Mouse (Mus musculus) urinary bladder, postnatal 4 days (tissue): ENCODE results near the gene Col18a1.

Experiments
- DNase-seq, 2 experiments: peaks; one replicate each; pipeline ENCODE4 v3.0.0; 2021 to 2022; ENCODE audit warnings: low spot score in 2 of 2

The Col18a1 gene

GRCm38 (mm10) chr10:77165963-77166717, at the start of gene Col18a1:
Gene Col18a1 (minus strand): TSS chr10:77166548.
- peak in 1 of 2 experiments; percentile 43 for DNase-seq

DNA sequence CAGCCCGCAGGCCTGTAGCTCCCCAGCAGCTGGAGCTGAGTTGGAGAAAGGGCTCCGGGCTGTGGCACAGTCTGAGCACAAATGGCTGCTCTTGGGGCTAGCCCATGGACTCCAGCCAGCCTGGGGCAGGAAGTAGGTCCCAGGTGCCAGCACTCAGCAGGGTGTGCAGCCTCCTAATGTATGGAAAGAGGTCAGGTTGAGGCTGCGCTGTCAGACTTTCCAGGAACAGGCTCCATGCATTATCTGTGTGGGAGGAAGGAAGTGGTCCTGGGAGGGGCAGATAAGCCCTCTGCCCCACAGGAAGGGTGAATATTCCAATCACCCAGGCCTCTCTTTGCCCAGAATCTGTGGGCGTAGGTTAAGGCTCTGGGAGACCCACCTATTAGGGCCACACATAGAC, 49.3 kb upstream of the Col18a1 start:
- no peak for DNase-seq

DNA sequence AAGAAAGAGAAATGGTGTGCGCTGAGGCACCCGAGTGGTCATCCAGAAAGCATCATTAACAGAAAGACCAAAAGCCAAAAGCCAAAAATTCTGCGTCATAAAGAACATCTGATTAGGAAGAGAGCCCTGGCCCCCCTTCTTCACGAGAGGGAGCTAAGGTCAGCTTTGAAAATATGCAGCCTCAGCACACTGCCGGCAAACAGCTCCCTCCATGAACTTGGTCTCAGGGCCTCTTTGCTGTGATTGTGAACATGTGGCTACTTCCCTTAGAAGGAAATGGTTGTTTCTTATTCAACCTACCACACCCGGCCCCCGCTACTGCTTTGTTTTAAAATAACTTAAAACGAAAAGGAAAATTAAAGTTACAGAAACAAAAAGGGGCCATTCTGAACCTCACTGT, 48.2 kb upstream of the Col18a1 start:
- DNase-seq, result no peak

- no peak for DNase-seq
Observed at GRCm38 (mm10) chr10:77213483-77213882, 47.1 kb upstream of the Col18a1 start.

GRCm38 (mm10) chr10:77212354-77213120, 46.2 kb upstream of the Col18a1 start:
- DNase-seq, result no peak

GRCm38 (mm10) chr10:77211116-77211570, 44.8 kb upstream of the Col18a1 start:
- DNase-seq, result peak; percentile 65 to 73

DNA sequence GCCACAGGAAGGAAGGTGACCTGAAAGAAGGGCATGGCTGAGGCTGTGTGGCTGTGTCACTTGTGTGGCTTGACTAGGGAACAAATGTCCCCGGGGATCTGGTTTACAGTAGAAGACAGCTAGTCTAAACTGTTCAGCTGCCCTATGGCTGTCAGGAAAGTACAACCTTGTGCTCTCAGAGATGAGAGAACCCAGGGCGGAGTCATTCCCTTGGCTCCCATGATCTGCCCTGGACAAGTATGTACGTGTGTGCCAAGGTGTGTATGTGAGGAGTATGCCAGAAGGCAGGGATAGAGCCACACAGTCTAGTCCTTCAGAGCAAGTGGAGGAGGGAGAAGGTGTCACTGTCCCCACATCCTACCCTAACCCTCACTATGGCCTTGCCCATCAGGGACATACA, 44.3 kb upstream of the Col18a1 start:
- no peak for DNase-seq

DNA sequence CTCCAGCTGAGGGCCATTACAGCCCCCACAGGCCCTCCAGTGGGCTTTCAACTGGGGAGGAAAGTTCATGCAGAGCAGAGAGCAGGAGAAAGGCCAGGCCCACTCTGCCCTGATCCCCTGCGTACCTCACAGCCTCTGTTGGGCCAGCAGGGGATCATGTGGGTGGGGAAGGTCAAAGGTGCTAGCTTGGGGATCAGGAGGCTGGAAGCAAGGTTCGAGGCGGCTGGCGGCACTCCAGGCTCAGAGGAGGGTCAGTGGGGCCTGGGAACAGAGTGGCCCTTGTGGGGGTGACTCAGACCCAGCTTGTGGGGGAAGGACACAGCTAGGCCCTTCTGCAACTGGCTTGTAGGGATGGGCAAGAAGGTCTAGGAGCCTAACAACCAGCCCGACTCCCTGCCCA, 42.9 kb upstream of the Col18a1 start:
- no peak for DNase-seq

DNA sequence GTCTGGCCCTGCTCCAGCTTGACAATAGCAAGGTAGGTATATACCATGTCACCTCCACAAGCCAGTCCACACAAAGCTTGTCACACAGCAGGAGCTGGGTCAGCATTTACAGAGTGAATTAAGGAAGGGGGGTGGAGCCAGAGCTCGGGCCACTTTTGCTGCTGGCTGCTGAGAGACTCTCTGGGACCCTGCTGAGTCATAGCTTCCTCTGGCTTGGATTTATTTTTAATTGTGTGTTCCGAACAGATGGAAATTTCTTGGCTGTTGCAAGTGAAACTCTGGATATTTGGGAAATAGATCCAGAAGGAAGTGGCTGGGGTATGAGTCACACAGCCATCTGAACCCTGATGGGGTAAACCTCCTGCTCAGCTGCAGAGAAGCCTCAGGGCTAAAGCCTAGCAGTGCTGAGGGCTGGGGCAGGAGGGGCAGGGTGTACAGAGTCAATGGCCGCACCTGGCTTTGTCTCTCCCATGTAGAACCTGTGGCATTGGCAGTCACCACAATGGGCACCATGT, 40.3 kb upstream of the Col18a1 start:
- no peak for DNase-seq

- no peak for DNase-seq
Observed at GRCm38 (mm10) chr10:77206134-77206533, 39.8 kb upstream of the Col18a1 start.

DNA sequence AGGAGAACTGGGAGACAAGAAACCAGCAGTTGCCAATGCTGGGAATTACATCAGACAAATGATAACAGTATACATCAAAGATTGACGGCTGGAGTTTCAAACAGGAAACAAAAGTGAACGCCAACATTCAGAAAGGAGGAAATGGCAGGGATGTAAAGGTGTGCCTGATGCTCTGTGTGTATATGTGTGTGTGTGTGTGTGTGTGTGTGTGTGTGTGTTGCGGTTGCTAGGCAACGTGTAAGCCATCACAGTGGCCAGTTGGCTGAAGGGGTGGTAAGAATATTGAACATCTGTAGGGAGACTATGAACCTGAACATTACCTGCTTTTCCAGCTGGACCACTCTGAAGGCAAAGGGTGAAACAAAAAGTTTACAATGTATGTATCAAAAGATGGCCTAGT, 37.6 kb upstream of the Col18a1 start:
- DNase-seq, result no peak

DNA sequence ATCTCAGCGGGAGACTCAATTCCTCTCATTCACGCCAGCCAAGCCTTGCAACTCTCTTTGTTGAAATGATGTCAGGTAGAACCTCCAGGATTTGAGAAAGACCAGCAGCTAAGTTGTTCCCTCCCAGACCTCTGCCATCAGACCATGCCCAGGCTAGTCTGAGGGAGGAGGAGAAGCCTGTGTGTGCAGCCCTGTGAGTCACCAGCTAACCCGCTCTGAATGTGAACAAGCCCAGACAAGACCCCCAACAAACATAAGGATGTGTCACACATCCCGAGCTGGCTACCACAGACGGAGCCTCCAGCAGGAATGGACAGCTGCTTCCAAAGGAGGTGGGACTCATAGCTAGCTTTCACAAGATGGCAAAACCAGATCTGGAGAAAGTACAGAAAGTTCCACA, 35.6 kb upstream of the Col18a1 start:
- no peak for DNase-seq

DNA sequence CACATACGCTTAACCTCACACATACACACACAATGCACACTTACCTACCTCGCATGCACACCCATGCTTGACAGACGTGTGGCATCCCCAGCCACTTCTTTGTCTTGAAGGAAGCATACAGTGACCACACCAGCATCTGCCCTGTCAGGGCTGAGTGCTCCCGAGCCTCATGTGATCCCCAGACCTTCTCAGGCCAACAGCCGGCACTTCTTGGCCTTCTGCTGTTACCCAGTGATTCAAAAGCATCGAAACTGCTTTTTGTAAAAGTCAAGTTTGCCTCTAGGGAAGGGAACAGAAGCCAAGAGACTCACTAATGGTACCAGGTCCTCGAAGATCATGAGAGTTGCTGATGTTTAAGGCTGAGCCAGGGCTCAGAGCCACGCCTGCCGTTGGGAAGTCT, 33.9 kb upstream of the Col18a1 start:
- DNase-seq, result no peak

GRCm38 (mm10) chr10:77199229-77199628, 32.9 kb upstream of the Col18a1 start:
- DNase-seq, result no peak

DNA sequence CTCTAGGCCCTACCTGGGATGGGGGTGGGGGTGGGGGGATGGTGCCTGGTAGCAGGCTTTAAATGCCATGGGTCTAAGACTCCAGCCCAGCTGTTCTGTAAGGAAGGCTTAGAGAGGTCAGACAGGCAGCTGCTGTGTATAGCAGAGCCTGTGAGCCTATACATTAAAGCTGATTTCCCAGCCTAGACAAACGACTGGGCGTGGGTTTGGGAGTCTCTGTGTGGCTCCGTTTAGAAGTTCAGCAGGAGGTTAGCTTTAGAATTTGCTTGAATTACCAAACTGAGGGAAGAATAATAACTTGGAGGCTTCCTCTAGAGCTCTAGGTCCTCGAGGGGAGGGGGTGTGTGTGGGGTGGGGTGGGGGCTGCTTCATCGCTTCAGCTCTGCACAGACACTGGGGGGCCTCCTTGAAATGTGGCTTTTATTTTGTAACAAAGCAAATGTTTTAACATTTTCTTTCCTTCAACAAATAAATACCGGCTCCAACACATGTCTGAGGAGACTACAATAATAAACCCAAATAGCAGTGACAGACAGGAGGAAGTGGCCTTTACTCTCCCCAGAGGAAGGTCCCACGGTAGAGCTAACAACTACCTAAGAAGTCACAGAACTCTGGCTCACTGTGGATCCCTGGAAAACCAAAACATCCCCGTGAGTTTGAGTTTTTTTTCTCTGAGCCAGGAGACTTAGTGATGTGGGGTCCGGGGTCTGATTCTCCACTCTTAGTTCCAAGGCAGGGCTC, 31.3 kb upstream of the Col18a1 start:
- no peak for DNase-seq

- DNase-seq, result no peak
Observed at GRCm38 (mm10) chr10:77196676-77197075, 30.3 kb upstream of the Col18a1 start.

- DNase-seq, result no peak
Observed at GRCm38 (mm10) chr10:77196115-77196514, 29.8 kb upstream of the Col18a1 start.

- DNase-seq, result no peak
Observed at GRCm38 (mm10) chr10:77193495-77193894, 27.1 kb upstream of the Col18a1 start.

DNA sequence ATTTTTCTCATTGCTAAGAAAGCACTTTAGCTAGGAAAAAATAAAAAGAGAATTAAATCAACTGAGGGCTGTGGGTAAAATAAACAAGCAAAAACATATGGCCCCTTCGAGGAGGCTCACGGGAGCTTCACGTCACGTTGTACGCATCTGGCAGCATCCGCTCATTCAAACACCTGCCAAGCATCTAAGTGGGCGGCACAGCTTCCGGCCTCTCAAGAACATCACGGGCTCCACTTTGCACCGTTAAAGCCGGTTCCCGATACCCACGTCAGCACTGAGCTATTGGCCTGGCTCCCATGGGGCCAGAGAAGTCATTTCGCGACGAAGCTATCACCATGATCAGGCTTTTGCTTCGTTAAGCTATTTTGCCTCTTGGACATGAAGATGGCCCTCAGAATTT, 26.4 kb upstream of the Col18a1 start:
- no peak for DNase-seq

- no peak for DNase-seq
Observed at GRCm38 (mm10) chr10:77190967-77191915, 24.9 kb upstream of the Col18a1 start.

DNA sequence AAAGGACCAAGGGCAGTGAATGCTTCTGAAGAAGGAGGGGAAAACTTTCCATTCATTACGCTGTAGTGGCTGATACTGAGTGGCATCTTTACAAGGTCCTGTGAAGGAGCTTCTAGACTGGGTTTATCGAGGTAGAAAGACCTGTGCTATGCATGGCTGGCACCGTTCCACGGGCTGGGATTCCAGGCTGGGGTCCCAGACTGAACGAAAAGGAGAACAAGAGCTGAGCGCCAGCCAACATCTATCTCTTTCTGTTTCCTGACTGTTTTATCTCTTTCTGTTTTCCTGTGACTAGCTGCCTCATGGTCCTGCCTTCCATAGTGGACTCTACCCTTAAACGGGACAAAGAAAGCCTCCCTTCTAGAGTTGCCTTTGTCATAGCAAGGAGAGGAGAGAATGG, 21.1 kb upstream of the Col18a1 start:
- DNase-seq, result no peak
